Mouse (Mus musculus) C2C12 (cell line): ENCODE results near the gene Cx3cl1. TPM values are rescaled to one million over a fixed set of nuclear protein-coding genes. Genes with fewer than 3 reads are reported as not detected.

Experiments used
- H3K27me3 ChIP-seq: one replicate; pipeline ENCODE4 v1.6.1; 2011; ENCODE audit not compliant: control insufficient read depth, insufficient read depth, insufficient read length
- H3K36me3 ChIP-seq: one replicate; pipeline ENCODE4 v1.6.1; 2011; ENCODE audit not compliant: control insufficient read depth, insufficient read depth
- H3K4me3 ChIP-seq: one replicate; pipeline ENCODE4 v1.5.1; 2011; ENCODE audit warnings: mild to moderate bottlenecking, control low read depth; ENCODE audit not compliant: poor library complexity, insufficient read depth, severe bottlenecking
- H3K79me2 ChIP-seq: one replicate; pipeline ENCODE4 v1.6.1; 2011; ENCODE audit not compliant: control insufficient read depth, insufficient read depth
- H3K79me3 ChIP-seq: one replicate; pipeline ENCODE4 v1.6.1; 2011; ENCODE audit warnings: low read depth, control low read depth
- H3ac ChIP-seq: one replicate; pipeline ENCODE3; 2011; ENCODE audit warnings: low read depth; ENCODE audit not compliant: control insufficient read depth, insufficient read length
- CEBPB ChIP-seq: IDR thresholded peaks from one replicate; pipeline ENCODE4 v1.6.1; 2011; ENCODE audit warnings: low read depth, mild to moderate bottlenecking, control low read depth, moderate library complexity
- CTCF ChIP-seq: IDR thresholded peaks from one replicate; pipeline ENCODE4 v1.5.1; 2011; ENCODE audit not compliant: control insufficient read depth, insufficient read depth, insufficient read length
- FOSL1 ChIP-seq: IDR thresholded peaks from one replicate; pipeline ENCODE4 v1.8.0; 2011; ENCODE audit warnings: mild to moderate bottlenecking, low read length; ENCODE audit not compliant: poor library complexity, insufficient read depth, severe bottlenecking
- MAX ChIP-seq: IDR thresholded peaks from one replicate; pipeline ENCODE4 v1.6.1; 2011; ENCODE audit warnings: mild to moderate bottlenecking, control low read depth
- MYOD1 ChIP-seq: IDR thresholded peaks from one replicate; pipeline ENCODE4 v1.6.1; 2011; ENCODE audit warnings: low read depth; ENCODE audit not compliant: control insufficient read depth, insufficient read length
- MYOG ChIP-seq: IDR thresholded peaks from one replicate; pipeline ENCODE4 v1.6.1; 2011; ENCODE audit not compliant: control insufficient read depth, insufficient read length; ENCODE audit errors: extremely low read depth
- USF1 ChIP-seq: IDR thresholded peaks from one replicate; pipeline ENCODE4 v1.6.1; 2011; ENCODE audit warnings: low read depth, mild to moderate bottlenecking, control low read depth, moderate library complexity
- polyA plus RNA-seq: library from polyadenylated mRNA; unstranded; fragments of >200 nt; fragmentation: generic; extraction: Trizol; gene quantifications from one replicate; pipeline ENCODE4 v1.2.1, GENCODE M21; 2012; ENCODE audit warnings: missing spikeins

Gene Cx3cl1
- polyA plus RNA-seq, 1 experiment: 12.5 TPM

DNA sequence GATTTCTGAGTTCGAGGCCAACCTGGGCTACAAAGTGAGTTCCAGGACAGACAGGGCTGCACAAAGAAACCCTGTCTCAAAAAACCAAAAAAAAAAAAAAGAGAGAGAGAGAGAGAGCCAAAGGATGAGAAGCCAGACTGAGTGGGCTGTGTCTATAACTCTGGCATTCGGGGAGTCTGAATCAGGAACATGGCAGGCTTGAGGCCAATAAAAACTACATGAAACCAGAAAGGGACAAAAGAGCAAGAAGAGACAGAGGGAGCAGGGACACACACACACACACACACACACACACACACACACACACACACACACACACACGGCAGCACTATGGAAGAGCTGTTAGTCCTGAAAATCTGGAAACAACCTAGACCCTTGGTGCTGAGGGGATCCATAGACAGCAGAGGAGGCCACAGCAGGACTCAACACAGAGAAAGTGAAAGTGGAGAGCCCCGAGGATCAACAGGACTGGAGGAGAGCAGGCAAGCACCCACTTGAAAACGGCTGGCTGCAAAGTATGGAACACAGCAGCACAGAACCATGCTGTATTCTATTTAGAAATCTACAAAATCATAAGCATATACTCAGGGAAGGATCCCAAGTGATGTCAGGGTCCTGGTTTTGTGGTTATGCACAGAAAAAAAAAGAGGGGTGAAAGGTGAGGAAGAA lies 36.2 kb upstream of the Cx3cl1 start:
- Histone ChIP-seq H3K36me3 (no peaks in the 10 kb centered on the region), H3K79me3 (no peaks in the 10 kb centered on the region), H3K79me2 (no peaks in the 10 kb centered on the region), H3ac (no peak overlapping the region), H3K4me3 (no peak overlapping the region), H3K27me3 (no peaks in the 10 kb centered on the region)
- TF ChIP-seq CEBPB (no peak), MYOD1 (no peak), USF1 (no peak), MYOG (no peak), CTCF (no peak)

DNA sequence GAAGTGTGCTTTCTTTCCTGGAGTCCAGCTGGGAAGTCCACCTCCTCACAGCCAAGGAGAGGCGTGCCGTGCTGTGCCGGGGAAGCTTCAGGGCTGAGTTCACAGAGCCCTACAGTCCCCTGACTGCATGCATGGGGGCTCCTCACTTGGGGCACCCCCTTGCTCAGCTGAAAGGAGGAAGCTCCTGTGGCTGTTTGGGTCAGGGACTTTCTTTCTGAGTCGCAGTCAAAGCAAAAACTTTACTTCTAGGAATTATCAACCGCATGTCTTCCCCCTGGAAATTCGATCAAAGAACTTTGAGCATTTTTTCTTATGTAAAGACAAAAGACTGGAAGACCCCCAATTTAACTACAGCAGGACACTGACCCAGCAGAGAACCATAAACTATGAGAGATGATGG lies 32.0 kb upstream of the Cx3cl1 start:
- H3K27me3 ChIP-seq: no peaks in the 10 kb centered on the region
- H3K79me3 ChIP-seq: no peaks in the 10 kb centered on the region
- H3K4me3 ChIP-seq: no peak overlapping the region
- no peaks in the 10 kb centered on the region for H3K79me2 ChIP-seq
- TF ChIP-seq MAX (no peak), MYOD1 (no peak), MYOG (no peak), CEBPB (no peak), USF1 (no peak), CTCF (no peak), FOSL1 (no peak)
- no peak overlapping the region for H3ac ChIP-seq
- no peaks in the 10 kb centered on the region for H3K36me3 ChIP-seq

DNA sequence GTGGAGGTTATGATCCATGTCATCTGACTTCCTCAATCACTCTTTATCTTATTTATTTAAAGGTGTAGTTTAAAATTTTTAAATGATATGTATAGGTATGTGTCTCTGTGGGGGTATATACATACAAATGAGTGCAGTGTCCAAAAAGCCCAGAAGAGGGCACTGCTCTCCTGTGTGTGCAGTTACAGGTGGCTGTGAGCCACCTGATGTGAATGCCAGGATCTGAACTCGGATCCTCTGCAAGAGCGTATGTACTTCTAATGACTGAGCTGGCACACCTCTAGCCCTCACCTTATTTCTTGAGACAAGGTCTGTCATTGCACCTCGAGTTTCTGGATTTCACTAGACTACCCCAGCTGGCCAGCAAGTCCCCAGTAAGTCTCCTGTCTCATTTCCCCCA lies 31.2 kb upstream of the Cx3cl1 start:
- no peaks in the 10 kb centered on the region for H3K36me3 ChIP-seq
- H3K4me3 ChIP-seq: no peak overlapping the region
- H3ac ChIP-seq: no peak overlapping the region
- no peaks in the 10 kb centered on the region for H3K79me3 ChIP-seq
- no peaks in the 10 kb centered on the region for H3K27me3 ChIP-seq
- TF ChIP-seq CEBPB (no peak), MYOD1 (no peak), FOSL1 (no peak), USF1 (no peak), CTCF (no peak), MYOG (no peak), MAX (no peak)
- H3K79me2 ChIP-seq: no peaks in the 10 kb centered on the region

DNA sequence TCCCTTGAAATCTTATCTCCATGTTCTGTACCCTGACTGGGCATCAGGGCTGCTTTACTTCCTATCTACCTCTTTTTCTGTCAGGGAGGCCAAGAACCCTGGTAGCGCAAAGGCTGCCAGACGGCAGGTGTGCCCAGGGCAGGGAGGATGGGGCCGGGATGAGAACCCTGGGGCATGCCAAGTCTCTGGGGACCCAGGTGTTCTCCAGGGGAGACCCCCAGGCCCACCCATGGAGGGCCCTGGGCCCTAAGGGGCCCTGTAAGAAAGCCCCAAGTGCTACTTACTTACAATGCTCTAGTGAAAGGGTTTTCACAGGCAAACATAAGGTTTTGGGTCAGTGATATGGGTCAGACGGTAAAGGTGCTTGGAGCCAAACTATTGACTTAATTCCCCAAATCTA lies 30.1 kb upstream of the Cx3cl1 start:
- H3K36me3 ChIP-seq: no peaks in the 10 kb centered on the region
- H3K79me2 ChIP-seq: no peaks in the 10 kb centered on the region
- no peaks in the 10 kb centered on the region for H3K27me3 ChIP-seq
- no peak overlapping the region for H3K4me3 ChIP-seq
- no peaks in the 10 kb centered on the region for H3K79me3 ChIP-seq
- no peak for TF ChIP-seq USF1
- no peak for TF ChIP-seq CEBPB
- no peak for TF ChIP-seq CTCF
- TF ChIP-seq FOSL1: no peak
- TF ChIP-seq MAX: no peak
- TF ChIP-seq MYOG: no peak
- no peak for TF ChIP-seq MYOD1
- H3ac ChIP-seq: no peak overlapping the region

DNA sequence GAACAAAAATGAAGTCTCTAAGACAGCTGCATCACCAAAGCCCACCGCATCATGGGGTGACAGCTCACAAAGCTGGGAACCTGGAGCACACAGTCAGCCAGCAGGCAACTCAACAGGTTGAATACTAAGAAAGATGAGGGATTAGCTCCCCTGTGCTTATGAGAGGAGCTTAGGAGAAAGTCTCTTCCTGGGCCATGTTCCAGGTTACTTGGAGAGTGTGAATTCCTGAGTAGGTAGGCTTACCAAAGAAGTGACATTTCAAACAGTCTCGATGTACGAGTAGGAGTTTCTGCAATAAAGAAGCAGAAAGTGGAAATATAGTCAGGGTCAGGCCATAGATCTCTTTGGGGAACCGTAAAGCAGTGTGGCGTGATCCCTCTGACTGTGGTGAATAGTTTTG lies 27.3 kb upstream of the Cx3cl1 start:
- H3K79me2 ChIP-seq: no peaks in the 10 kb centered on the region
- H3K36me3 ChIP-seq: no peaks in the 10 kb centered on the region
- H3K27me3 ChIP-seq: no peaks in the 10 kb centered on the region
- no peak overlapping the region for H3ac ChIP-seq
- H3K4me3 ChIP-seq: no peak overlapping the region
- no peaks in the 10 kb centered on the region for H3K79me3 ChIP-seq
- TF ChIP-seq MYOD1 (no peak), CEBPB (no peak), FOSL1 (no peak), CTCF (no peak), MAX (no peak), MYOG (no peak), USF1 (no peak)

DNA sequence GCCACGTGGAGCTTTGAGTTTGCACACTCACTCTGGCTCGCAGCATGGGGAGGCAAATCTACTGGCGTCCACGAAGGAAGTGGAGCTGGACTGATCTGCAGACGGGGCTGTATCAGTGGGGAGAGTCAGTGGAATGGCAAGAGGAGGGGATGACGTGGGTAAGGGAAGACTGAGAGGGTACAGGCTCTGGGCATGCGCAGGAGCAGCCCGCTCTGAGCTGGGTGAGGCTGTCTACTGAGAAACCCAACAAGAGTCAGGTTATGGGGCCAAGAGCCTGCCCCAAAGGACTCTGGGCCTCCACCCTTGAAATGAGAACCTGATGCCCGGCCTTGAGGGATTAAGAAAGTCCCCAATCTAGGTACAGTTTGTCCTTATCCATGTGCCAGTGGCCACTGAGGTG lies 26.8 kb upstream of the Cx3cl1 start:
- TF ChIP-seq CEBPB (no peak), USF1 (no peak), MYOD1 (no peak)
- no peak overlapping the region for H3K4me3 ChIP-seq

More for the DNA sequence above, 26.8 kb upstream of the Cx3cl1 start:
- H3ac ChIP-seq: no peak overlapping the region
- no peaks in the 10 kb centered on the region for H3K79me3 ChIP-seq
- H3K36me3 ChIP-seq: no peaks in the 10 kb centered on the region
- H3K27me3 ChIP-seq: no peaks in the 10 kb centered on the region
- H3K79me2 ChIP-seq: no peaks in the 10 kb centered on the region
